Mouse (Mus musculus) cortical plate, adult 2 months (tissue): ENCODE measurements around the gene Vdac1.
"Not testable (repeated sequence)": the region's sequence is repeated elsewhere in the genome, so short reads cannot be mapped to it uniquely, and the experiment has no call there.

Experiments used
- CTCF ChIP-seq: fragments of 200-500 bp; IDR thresholded peaks from 2 replicates; pipeline ENCODE4 v1.5.1; 2011; ENCODE audit warnings: mild to moderate bottlenecking, control low read depth, low read length; ENCODE audit not compliant: insufficient read depth; ENCODE audit errors: extremely low read depth
- POLR2A ChIP-seq: fragments of 200-500 bp; IDR thresholded peaks from 2 replicates; pipeline ENCODE4 v1.6.1; 2011; ENCODE audit warnings: mild to moderate bottlenecking, low read length, control low read depth; ENCODE audit not compliant: insufficient read depth; ENCODE audit errors: extremely low read depth

DNA sequence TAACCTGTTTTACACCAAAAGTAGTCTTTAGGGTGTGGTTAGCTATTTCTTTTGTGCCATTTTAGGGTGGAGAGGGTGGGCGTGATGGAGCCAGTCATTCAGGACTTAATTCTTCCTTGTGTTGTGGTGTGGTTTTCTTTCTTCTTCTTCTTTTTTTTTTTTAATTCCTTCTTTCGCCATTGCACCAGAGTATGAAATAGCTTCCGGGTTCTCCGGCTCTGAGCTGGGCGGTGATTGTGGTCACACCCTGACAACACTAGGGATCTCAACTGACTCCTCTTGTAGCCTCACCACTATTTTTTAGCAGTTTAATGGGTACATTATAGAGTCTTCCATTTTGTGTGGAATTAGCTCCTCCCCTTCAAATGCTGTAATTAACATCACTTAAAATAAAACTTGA, 28.3 kb downstream of the Vdac1 start:
- TF ChIP-seq CTCF, POLR2A: not testable (repeated sequence)
